Mouse (Mus musculus): ENCODE measurements around the gene Eif3l. TPM values are rescaled to one million over a fixed set of nuclear protein-coding genes. Genes with fewer than 3 reads are reported as not detected.
"Not testable (repeated sequence)": the region's sequence is repeated elsewhere in the genome, so short reads cannot be mapped to it uniquely, and the experiment has no call there.

Gene Eif3l
- polyA plus RNA-seq (2015; fragmentation: Nextera tagmentation; extraction: Ambion mirVana) = 232 and 244 TPM in 2 replicates

- ATAC-seq (ENCODE audit: insufficient number of reproducible peaks, insufficient read depth, low FRiP score, low TSS enrichment, low read depth) = peak; percentile 57; the same call in 1 of the 2 replicates
- H3K4me3 ChIP-seq = peak within 1 kb of the TSS; percentile 85
- peak within 1 kb of the TSS; percentile 87 for H3K9ac ChIP-seq
- no peaks in the 10 kb centered on the region for H3K9me3 ChIP-seq
- H3K36me3 ChIP-seq = peaks cover 37% of the 10 kb centered on the region
- peak within 1 kb of the TSS; percentile 86 for H3K27ac ChIP-seq
- no peaks in the 10 kb centered on the region for H3K27me3 ChIP-seq
- WGBS = under 1% methylated on average over 49 of the region's 49 CpGs
- H3K4me1 ChIP-seq = peaks cover 20% of the 10 kb centered on the region
- H3K4me2 ChIP-seq = peak within 1 kb of the TSS; percentile 93
Measured at GRCm38 (mm10) chr15:79074913-79075532, at the start of gene Eif3l. Gene Eif3l (plus strand): TSS chr15:79075179.

- Histone ChIP-seq H3K4me2 (peak overlapping the region; percentile 55), H3K9me3 (no peaks in the 10 kb centered on the region), H3K9ac (peak overlapping the region; percentile 60)
Measured at GRCm38 (mm10) chr15:79025687-79026308, 49.2 kb upstream of the Eif3l start.

GRCm38 (mm10) chr15:79026511-79027290 lies 48.3 kb upstream of the Eif3l start:
- H3K9ac ChIP-seq = peak overlapping the region; percentile 100; the same call in 1 of the 2 replicates
- peak overlapping the region; percentile 97 for H3K4me2 ChIP-seq
- H3K4me1 ChIP-seq = peaks cover 47% of the 10 kb centered on the region
- H3K27me3 ChIP-seq = 0 out of 2 replicates have a peak, but pooled peaks cover 3% of the 10 kb centered on the region
- no peak for ATAC-seq (ENCODE audit: insufficient number of reproducible peaks, insufficient read depth, low FRiP score, low TSS enrichment, low read depth)
- no peaks in the 10 kb centered on the region for H3K36me3 ChIP-seq
- peak overlapping the region; percentile 77 for H3K4me3 ChIP-seq
- H3K27ac ChIP-seq = peak overlapping the region; percentile 99; the same call in 1 of the 2 replicates
- WGBS = 48% methylated on average over 14 of the region's 14 CpGs
- no peaks in the 10 kb centered on the region for H3K9me3 ChIP-seq

More at GRCm38 (mm10) chr15:79025687-79026308, 49.2 kb upstream of the Eif3l start:
- Histone ChIP-seq H3K36me3 (no peaks in the 10 kb centered on the region), H3K4me3 (peak overlapping the region; percentile 28), H3K4me1 (peaks cover 40% of the 10 kb centered on the region), H3K27ac (peak overlapping the region; percentile 12; the same call in 1 of the 2 replicates), H3K27me3 (0 out of 2 replicates have a peak, but pooled peaks cover 3% of the 10 kb centered on the region)
- WGBS = 10% methylated on average over 17 of the region's 18 CpGs
- ATAC-seq (ENCODE audit: insufficient number of reproducible peaks, insufficient read depth, low FRiP score, low TSS enrichment, low read depth) = no peak

- H3K4me3 ChIP-seq = peak overlapping the region; percentile 77
- H3K36me3 ChIP-seq = 0 out of 2 replicates have a peak, but pooled peaks cover 3% of the 10 kb centered on the region
- no peaks in the 10 kb centered on the region for H3K9me3 ChIP-seq
- H3K9ac ChIP-seq = peak overlapping the region; percentile 100
- 6% methylated on average over 37 of the region's 46 CpGs for WGBS
- ATAC-seq (ENCODE audit: insufficient number of reproducible peaks, insufficient read depth, low FRiP score, low TSS enrichment, low read depth) = no peak
- peak overlapping the region; percentile 99 for H3K27ac ChIP-seq
- H3K4me2 ChIP-seq = peak overlapping the region; percentile 97
- 0 out of 2 replicates have a peak, but pooled peaks cover 3% of the 10 kb centered on the region for H3K27me3 ChIP-seq
- peaks cover 53% of the 10 kb centered on the region for H3K4me1 ChIP-seq
Measured at GRCm38 (mm10) chr15:79027291-79028205, 47.4 kb upstream of the Eif3l start.

GRCm38 (mm10) chr15:79028237-79028738 lies 46.7 kb upstream of the Eif3l start, which contains the start of gene H1f0:
Gene H1f0 (plus strand): TSS chr15:79028450.
- Histone ChIP-seq H3K27me3 (0 out of 2 replicates have a peak, but pooled peaks cover 3% of the 10 kb centered on the region), H3K4me2 (peak within 1 kb of the TSS; percentile 97), H3K9ac (peak within 1 kb of the TSS; percentile 100), H3K36me3 (0 out of 2 replicates have a peak, but pooled peaks cover 3% of the 10 kb centered on the region), H3K4me3 (peak within 1 kb of the TSS; percentile 77), H3K9me3 (no peaks in the 10 kb centered on the region), H3K27ac (peak within 1 kb of the TSS; percentile 99), H3K4me1 (peaks cover 51% of the 10 kb centered on the region)
- under 1% methylated on average over 57 of the region's 58 CpGs for WGBS
- ATAC-seq (ENCODE audit: insufficient number of reproducible peaks, insufficient read depth, low FRiP score, low TSS enrichment, low read depth) = peak; percentile 66

GRCm38 (mm10) chr15:79028823-79029484 lies 46.0 kb upstream of the Eif3l start:
- 27% methylated on average over 16 of the region's 16 CpGs for whole genome bisulfite sequencing
- H3K36me3 ChIP-seq = peaks cover 6% of the 10 kb centered on the region; the same call in 1 of the 2 replicates
- peak overlapping the region; percentile 77 for H3K4me3 ChIP-seq
- H3K27me3 ChIP-seq = 0 out of 2 replicates have a peak, but pooled peaks cover 3% of the 10 kb centered on the region
- H3K4me1 ChIP-seq = peaks cover 51% of the 10 kb centered on the region
- peak overlapping the region; percentile 99 for H3K27ac ChIP-seq
- ATAC-seq (ENCODE audit: insufficient number of reproducible peaks, insufficient read depth, low FRiP score, low TSS enrichment, low read depth) = no peak
- H3K9me3 ChIP-seq = no peaks in the 10 kb centered on the region
- peak overlapping the region; percentile 97 for H3K4me2 ChIP-seq
- peak overlapping the region; percentile 100 for H3K9ac ChIP-seq

- WGBS = 8% methylated on average over 11 of the region's 11 CpGs
- Histone ChIP-seq H3K4me3 (peak overlapping the region; percentile 77), H3K9me3 (no peaks in the 10 kb centered on the region), H3K9ac (peak overlapping the region; percentile 100), H3K27me3 (0 out of 2 replicates have a peak, but pooled peaks cover 2% of the 10 kb centered on the region), H3K4me1 (peaks cover 51% of the 10 kb centered on the region), H3K4me2 (peak overlapping the region; percentile 97), H3K36me3 (peaks cover 12% of the 10 kb centered on the region; the same call in 1 of the 2 replicates), H3K27ac (peak overlapping the region; percentile 99)
- ATAC-seq (ENCODE audit: insufficient number of reproducible peaks, insufficient read depth, low FRiP score, low TSS enrichment, low read depth) = no peak
Measured at GRCm38 (mm10) chr15:79029519-79030241, 45.3 kb upstream of the Eif3l start.

- peak overlapping the region; percentile 100 for H3K9ac ChIP-seq
- no peaks in the 10 kb centered on the region for H3K27me3 ChIP-seq
- peak overlapping the region; percentile 99 for H3K27ac ChIP-seq
- H3K36me3 ChIP-seq = peaks cover 23% of the 10 kb centered on the region
- no peaks in the 10 kb centered on the region for H3K9me3 ChIP-seq
- peaks cover 41% of the 10 kb centered on the region for H3K4me1 ChIP-seq
- H3K4me2 ChIP-seq = peak overlapping the region; percentile 97
- peak overlapping the region; percentile 77 for H3K4me3 ChIP-seq
- under 1% methylated on average over 52 of the region's 52 CpGs for WGBS
- ATAC-seq (ENCODE audit: insufficient number of reproducible peaks, insufficient read depth, low FRiP score, low TSS enrichment, low read depth) = peak; percentile 84
Measured at GRCm38 (mm10) chr15:79030551-79031435, 44.2 kb upstream of the Eif3l start.

GRCm38 (mm10) chr15:79031908-79032307 lies 43.1 kb upstream of the Eif3l start:
- not testable (repeated sequence) for ATAC-seq (ENCODE audit: insufficient number of reproducible peaks, insufficient read depth, low FRiP score, low TSS enrichment, low read depth); H3K27me3 ChIP-seq; H3K27ac ChIP-seq; H3K9me3 ChIP-seq; H3K4me3 ChIP-seq; H3K9ac ChIP-seq
- Histone ChIP-seq H3K4me1 (peaks cover 30% of the 10 kb centered on the region), H3K4me2 (peak overlapping the region; percentile 97; the same call in 1 of the 2 replicates), H3K36me3 (peaks cover 34% of the 10 kb centered on the region)
- 88% methylated on average over 5 of the region's 5 CpGs for WGBS
